Mouse (Mus musculus) E14TG2a.4 (cell line): ENCODE data around the gene C330021F23Rik.

Experiments
- CTCF ChIP-seq: conservative IDR thresholded peaks from 2 replicates; pipeline ENCODE4 v1.5.1; 2014; ENCODE audit warnings: low read length
- POU5F1 ChIP-seq: IDR thresholded peaks from 2 replicates; pipeline ENCODE4 v1.6.1; 2014; ENCODE audit warnings: low read length, borderline replicate concordance

DNA sequence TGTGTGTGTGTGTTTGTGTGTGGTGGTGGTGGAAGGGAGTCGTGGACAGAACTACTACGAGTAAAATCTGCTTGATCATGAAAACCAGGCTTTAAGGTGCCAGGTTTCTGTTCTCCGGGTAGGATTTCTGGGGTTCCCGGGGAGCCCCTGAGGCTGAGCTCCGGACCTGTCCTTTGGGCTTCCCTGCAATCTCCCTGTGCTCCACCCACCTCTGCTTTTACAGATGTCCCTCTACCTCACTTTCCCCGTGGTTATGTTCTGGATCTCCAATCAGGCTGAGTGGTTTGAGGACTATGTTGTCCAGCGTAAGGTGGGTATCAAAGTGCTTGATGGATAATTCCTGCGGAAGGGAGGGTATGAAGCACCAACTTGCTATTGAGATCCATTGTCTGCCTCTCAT, 54.3 kb downstream of the C330021F23Rik start:
- no peak for TF ChIP-seq CTCF
- no peak for TF ChIP-seq POU5F1
